Mouse (Mus musculus): ENCODE results near the gene U2surp. TPM values are rescaled to one million over a fixed set of nuclear protein-coding genes. Genes with fewer than 3 reads are reported as not detected.
"Not testable (repeated sequence)": the region's sequence is repeated elsewhere in the genome, so short reads cannot be mapped to it uniquely, and the experiment has no call there.

Gene U2surp
- polyA plus RNA-seq, 1 experiment = 35.1 TPM

DNA sequence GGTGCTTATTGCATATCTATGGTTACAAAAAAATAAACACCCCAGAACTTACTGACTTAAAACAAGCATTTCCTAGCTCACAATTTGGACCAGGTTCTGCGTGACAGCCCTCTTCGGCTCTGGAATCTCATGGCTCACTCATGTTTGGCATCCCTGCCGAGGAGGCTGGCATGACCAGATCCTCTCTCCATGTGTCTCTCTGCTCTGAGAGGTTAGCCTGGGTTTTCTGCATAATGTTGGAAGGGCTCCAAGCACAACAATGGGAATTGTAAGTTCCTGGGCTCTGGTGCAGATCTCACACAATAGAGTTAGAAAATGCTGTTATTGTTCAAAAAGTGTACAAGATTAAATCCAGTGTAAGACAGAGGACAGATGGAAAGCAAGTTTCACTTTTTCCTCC lies 19.3 kb upstream of the U2surp start:
- no peak for TF ChIP-seq CTCF (IDR thresholded peaks at IDR 0.05; ENCODE audit: borderline replicate concordance, extremely low read depth, insufficient read depth, insufficient read length)
- TF ChIP-seq POLR2A (IDR thresholded peaks at IDR 0.05; ENCODE audit: borderline replicate concordance, extremely low read depth, insufficient read depth, insufficient read length, poor library complexity, severe bottlenecking) = no peak
- DNase-seq (ENCODE audit: low read depth) = peak; percentile 37

DNA sequence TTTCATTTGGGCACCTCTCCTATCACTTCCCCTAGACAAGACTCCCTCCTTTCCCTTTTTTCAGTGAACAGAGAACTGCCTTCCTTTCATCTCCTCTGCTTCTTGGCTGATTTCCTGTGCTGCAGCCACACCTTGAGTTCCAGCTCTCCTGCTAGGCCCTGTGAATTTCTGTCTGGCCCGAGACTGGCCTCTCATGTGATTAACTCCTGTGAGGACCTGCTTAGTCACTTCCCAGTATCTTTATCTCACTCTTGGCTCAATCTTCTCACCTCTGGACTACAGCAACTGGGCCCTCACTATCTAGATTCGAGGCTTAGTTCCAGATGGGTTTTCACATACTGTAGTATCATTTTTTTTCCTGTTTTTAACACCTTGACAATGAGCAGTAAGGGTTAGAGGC lies 15.9 kb upstream of the U2surp start:
- no peak for DNase-seq (ENCODE audit: low read depth)
- TF ChIP-seq CTCF (IDR thresholded peaks at IDR 0.05; ENCODE audit: borderline replicate concordance, extremely low read depth, insufficient read depth, insufficient read length) = no peak
- no peak for TF ChIP-seq POLR2A (IDR thresholded peaks at IDR 0.05; ENCODE audit: borderline replicate concordance, extremely low read depth, insufficient read depth, insufficient read length, poor library complexity, severe bottlenecking)

DNA sequence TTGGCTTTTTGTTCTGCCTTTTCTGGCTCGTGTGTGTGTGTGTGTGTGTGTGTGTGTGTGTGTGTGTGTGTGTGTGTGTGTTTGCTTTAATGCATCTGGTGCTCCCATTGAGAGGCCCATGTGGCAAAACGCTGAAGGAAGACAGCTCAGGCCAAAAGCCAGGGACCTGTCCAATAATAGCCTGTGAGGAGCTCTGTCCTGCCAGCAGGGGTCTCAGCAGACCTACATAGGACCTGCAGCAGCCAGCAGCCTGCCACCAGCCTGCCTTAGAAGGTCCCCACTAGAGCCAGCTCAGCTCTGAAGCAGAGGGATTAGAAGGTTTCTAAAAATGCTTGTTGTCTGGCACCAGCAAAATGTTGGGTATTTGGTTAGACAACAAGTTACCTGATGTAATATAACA lies 14.2 kb upstream of the U2surp start:
- TF ChIP-seq POLR2A (IDR thresholded peaks at IDR 0.05; ENCODE audit: borderline replicate concordance, extremely low read depth, insufficient read depth, insufficient read length, poor library complexity, severe bottlenecking) = no peak
- TF ChIP-seq CTCF (IDR thresholded peaks at IDR 0.05; ENCODE audit: borderline replicate concordance, extremely low read depth, insufficient read depth, insufficient read length) = peak; percentile 57; the same call in 1 of the 2 replicates

DNA sequence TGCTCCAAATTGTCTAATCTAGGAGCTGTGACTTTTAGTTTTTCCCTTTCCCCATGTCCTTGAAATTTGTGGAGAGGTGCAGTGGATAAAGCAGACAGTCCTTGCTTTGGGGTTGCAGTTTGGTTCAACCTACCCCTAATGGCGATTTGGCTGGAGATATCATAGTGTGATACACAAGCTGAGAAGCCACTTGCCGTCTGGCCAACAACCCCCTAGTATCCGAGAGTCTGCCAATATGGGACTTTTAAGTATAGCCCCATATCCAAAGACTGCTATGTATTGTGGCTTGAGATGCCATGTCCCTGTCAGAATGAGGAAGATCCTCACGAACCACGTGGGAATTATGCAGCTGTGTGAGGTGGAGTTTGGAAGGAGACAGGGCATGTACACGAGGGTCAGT lies 13.6 kb upstream of the U2surp start:
- TF ChIP-seq POLR2A (IDR thresholded peaks at IDR 0.05; ENCODE audit: borderline replicate concordance, extremely low read depth, insufficient read depth, insufficient read length, poor library complexity, severe bottlenecking) = no peak
- no peak for TF ChIP-seq CTCF (IDR thresholded peaks at IDR 0.05; ENCODE audit: borderline replicate concordance, extremely low read depth, insufficient read depth, insufficient read length)
- no peak for DNase-seq (ENCODE audit: low read depth)

More for the DNA sequence above, 14.2 kb upstream of the U2surp start:
- DNase-seq (ENCODE audit: low read depth) = peak; percentile 63

DNA sequence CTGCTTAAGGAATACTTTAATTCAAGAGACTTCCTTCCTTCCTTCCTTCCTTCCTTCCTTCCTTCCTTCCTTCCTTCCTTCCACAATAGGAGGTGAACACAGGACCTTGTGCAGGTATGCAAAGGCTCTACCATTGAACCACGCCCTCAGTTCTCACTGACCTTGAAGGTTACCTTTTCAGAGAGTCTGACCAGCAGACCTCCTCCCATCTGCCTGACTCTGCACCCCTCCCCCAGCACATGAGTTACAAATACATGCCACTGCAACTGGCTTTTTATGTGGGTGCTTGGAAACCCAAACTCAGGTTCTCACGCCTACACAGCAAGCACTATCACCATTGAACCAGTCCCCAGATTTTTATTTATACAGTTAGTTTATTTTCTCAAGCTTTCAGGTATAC lies 10.8 kb upstream of the U2surp start:
- TF ChIP-seq CTCF (IDR thresholded peaks at IDR 0.05; ENCODE audit: borderline replicate concordance, extremely low read depth, insufficient read depth, insufficient read length) (no peak), POLR2A (IDR thresholded peaks at IDR 0.05; ENCODE audit: borderline replicate concordance, extremely low read depth, insufficient read depth, insufficient read length, poor library complexity, severe bottlenecking) (no peak)
- DNase-seq (ENCODE audit: low read depth) = no peak

DNA sequence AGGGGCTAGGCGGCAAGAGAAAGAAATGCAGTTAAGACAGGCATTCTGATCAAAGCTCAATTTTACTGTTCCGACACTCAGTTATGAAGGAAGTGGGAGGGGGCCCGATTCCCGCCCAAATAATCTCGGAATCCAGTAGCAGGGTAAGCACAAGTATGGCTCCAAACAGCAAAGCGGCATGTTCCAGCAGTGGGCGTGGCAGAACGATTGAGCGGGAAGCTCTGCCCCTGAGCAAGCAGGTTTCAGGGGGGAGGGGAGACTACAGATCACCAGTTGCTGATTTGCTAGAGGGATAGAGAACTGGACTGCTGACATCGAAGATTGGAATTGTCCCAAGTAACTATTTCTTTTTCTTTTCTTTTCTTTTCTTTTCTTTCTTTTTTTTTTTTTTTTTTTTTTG lies 9.8 kb upstream of the U2surp start:
- TF ChIP-seq POLR2A (IDR thresholded peaks at IDR 0.05; ENCODE audit: borderline replicate concordance, extremely low read depth, insufficient read depth, insufficient read length, poor library complexity, severe bottlenecking) (no peak), CTCF (IDR thresholded peaks at IDR 0.05; ENCODE audit: borderline replicate concordance, extremely low read depth, insufficient read depth, insufficient read length) (no peak)
- no peak for DNase-seq (ENCODE audit: low read depth)

DNA sequence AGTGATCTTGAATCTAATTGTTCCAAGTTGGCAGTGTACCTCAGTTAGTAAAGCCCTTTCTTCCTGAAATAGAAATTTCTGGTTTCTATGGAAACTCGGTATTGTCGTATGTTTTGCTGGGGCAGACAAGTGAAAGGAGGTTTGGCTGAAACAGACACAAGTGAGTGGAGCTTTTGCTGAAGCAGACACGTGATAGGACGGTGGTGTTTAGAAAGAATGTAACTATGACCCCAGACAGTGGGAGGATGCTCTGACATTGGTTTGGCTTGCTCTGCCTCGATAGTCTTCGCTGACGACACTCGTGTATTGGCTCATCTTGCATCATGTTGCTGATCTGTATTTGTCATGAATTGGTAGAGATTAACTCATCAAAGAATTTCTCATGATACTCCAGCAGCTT lies 9.2 kb upstream of the U2surp start:
- DNase-seq (ENCODE audit: low read depth) = no peak
- TF ChIP-seq POLR2A (IDR thresholded peaks at IDR 0.05; ENCODE audit: borderline replicate concordance, extremely low read depth, insufficient read depth, insufficient read length, poor library complexity, severe bottlenecking) (no peak), CTCF (IDR thresholded peaks at IDR 0.05; ENCODE audit: borderline replicate concordance, extremely low read depth, insufficient read depth, insufficient read length) (no peak)

DNA sequence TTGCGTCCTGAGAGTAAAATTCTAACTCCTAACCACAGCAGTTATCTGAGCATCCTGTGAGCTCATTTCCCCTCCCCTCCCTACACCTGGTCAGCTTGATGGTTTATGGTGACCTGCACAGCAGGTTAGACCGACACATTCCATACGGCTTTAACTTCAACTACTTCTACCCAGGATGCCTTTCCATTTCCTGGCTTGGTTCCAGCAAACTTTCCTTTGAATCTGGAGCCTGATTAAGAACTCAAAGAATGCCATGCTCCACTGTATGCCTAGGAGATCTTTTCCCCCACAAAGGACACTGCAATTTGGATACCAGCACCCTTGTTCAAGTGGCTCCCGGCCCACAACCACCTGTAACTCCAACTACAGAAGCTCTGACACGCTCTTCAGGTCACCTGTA lies 8.8 kb upstream of the U2surp start:
- no peak for TF ChIP-seq CTCF (IDR thresholded peaks at IDR 0.05; ENCODE audit: borderline replicate concordance, extremely low read depth, insufficient read depth, insufficient read length)
- TF ChIP-seq POLR2A (IDR thresholded peaks at IDR 0.05; ENCODE audit: borderline replicate concordance, extremely low read depth, insufficient read depth, insufficient read length, poor library complexity, severe bottlenecking) = no peak
- no peak for DNase-seq (ENCODE audit: low read depth)

DNA sequence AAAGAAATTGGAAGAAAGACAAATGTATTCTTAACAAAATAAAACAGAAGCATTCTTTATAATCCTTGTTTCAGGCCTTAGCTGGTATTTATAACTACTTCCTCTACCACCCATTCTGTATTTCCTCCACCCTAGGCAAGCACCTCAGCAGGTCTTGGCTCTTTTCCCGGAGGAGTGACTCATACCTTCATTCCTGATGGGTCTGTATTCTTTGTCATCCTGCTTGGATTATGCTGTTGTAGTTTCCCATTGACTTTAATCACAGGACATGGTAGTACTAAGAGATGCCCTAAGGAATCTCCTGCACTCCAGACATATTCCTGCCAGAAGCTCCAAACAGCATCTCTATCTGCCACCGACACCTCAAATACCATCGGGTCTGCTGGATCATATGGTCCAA lies 2.6 kb upstream of the U2surp start:
- DNase-seq (ENCODE audit: low read depth) = not testable (repeated sequence)

DNA sequence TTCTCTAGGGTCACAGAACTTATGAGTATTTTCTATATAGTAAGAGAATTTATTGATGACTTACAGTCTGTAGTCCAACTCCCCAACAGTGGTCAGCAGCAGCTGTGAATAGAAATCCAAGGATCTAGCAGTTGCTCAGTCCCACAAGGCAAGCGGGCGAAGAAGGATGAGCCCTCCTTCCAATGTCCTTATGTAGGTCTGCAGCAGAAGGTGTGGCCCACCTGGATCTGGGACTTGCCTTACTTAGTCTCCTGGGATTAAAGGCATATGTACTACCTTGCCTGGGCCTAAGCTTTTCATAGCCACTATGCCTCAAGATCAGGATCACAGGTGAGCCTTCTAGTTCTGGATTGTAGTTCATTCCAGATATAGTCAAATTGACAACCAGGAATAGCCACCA lies 2.0 kb upstream of the U2surp start:
- TF ChIP-seq CTCF (IDR thresholded peaks at IDR 0.05; ENCODE audit: borderline replicate concordance, extremely low read depth, insufficient read depth, insufficient read length) (no peak), POLR2A (IDR thresholded peaks at IDR 0.05; ENCODE audit: borderline replicate concordance, extremely low read depth, insufficient read depth, insufficient read length, poor library complexity, severe bottlenecking) (no peak)
- no peak for DNase-seq (ENCODE audit: low read depth)

DNA sequence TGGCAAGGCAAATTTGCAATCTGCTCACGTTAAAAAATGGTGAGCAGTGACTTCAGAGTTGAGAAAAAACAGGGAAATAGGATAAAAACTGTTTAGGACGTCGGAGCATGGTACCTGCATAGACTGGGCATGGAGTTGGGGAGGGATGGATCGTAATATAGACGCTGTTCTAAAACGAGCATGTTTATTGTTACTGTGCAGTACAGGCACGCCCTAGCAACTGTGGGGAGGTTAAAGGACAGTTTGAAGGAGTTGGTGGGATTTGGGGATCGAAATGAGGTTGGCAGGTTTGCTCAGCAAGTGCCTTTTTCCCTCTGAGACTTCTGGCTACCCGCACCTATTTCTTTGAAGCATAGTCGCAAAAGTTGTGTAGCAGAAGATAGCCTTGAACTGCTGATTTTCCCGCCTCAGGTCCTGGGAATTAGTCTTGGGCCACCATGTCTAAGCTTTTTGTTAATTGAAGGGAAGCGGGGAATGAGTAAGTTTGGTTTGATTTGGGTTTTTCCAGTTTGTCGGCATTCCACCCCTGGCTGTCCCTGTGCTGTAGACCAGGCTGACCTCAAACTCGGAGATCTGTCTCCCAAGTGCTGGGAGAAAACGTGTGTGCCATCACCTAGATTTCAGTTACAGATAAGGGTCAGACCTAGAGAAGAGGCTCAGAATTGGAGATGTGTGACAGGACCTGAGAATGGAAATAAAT lies 685 bp upstream of the U2surp start:
- TF ChIP-seq POLR2A (IDR thresholded peaks at IDR 0.05; ENCODE audit: borderline replicate concordance, extremely low read depth, insufficient read depth, insufficient read length, poor library complexity, severe bottlenecking) = no peak
- TF ChIP-seq CTCF (IDR thresholded peaks at IDR 0.05; ENCODE audit: borderline replicate concordance, extremely low read depth, insufficient read depth, insufficient read length) = no peak
- DNase-seq (ENCODE audit: low read depth) = no peak

DNA sequence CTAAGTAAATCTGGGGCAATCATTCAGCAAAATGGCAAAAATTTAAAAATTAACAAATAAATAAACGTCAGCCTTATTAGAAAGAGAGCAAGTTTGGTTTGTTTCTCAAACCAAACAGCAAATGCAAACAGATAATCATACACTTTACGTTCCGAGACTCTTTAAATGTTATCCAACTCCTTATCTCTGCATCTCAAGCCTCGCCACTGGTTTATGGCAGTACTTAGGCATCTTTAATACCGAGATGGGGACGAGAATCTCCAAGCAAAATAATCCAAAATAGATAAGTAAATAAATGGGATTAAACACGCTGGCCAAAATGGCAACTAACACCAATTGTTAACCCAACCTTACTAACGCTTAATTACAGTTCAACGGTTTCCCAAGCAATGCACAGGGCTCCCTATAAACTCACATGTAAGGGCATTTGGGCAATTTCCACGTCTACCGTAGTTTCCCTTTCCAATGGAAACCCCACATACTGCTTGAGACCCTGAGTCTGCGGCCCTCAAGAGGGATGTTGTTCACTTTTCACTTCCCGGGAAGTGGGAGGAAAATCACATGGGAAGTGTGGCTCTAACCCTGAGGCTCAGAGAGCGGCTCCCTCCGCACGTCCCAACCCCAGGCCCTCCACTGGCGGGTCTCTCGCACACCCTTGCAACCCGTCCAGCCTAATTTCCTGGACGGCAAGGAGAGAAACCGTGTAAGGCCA lies 947 bp downstream of the U2surp start:
- TF ChIP-seq POLR2A (IDR thresholded peaks at IDR 0.05; ENCODE audit: borderline replicate concordance, extremely low read depth, insufficient read depth, insufficient read length, poor library complexity, severe bottlenecking) (no peak), CTCF (IDR thresholded peaks at IDR 0.05; ENCODE audit: borderline replicate concordance, extremely low read depth, insufficient read depth, insufficient read length) (no peak)
- DNase-seq (ENCODE audit: low read depth) = peak; percentile 16
